Mouse (Mus musculus): ENCODE results near the gene Cd27. TPM values are rescaled to one million over a fixed set of nuclear protein-coding genes. Genes with fewer than 3 reads are reported as not detected.

Gene Cd27
- polyA plus RNA-seq, 1 experiment from 2014 or later, result 2.5 TPM

DNA sequence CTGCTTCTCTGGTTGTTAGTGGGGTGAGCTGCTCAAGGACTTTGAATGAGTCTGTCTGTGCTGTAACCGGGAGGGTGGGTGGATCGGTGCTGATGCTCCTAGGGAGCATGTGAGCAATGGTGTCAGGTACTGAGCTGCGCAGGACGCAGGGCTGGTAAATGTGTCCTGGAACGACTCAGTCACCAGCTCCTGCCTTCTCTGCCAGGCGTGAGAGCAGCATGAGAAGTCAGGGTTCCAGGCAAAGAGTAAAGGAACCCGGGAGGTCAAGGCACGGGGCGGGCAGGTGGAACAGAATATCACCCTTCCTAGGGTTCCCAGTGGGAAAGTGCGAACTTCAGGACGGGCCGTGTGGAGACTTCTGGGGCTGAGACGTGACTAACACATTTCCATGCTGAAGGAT is 29.3 kb upstream of the Cd27 start:
- H3K4me1 ChIP-seq, result no peaks in the 10 kb centered on the region
- no peak for ATAC-seq (ENCODE audit: low FRiP score, low read depth)
- H3K9me3 ChIP-seq, result no peaks in the 10 kb centered on the region
- no peak overlapping the region for H3K9ac ChIP-seq (replicated peaks)
- no peak overlapping the region for H3K4me3 ChIP-seq
- 81% methylated on average over 13 of the region's 13 CpGs for WGBS
- no peak overlapping the region for H3K4me2 ChIP-seq (replicated peaks)
- no peak overlapping the region for H3K27ac ChIP-seq (replicated peaks)
- H3K27me3 ChIP-seq, result peaks cover 5% of the 10 kb centered on the region; the same call in 1 of the 2 replicates
- H3K36me3 ChIP-seq, result no peaks in the 10 kb centered on the region

GRCm38 (mm10) chr6:125265239-125265638 is 28.4 kb upstream of the Cd27 start:
- Histone ChIP-seq H3K36me3 (no peaks in the 10 kb centered on the region), H3K4me1 (no peaks in the 10 kb centered on the region), H3K9me3 (no peaks in the 10 kb centered on the region), H3K4me2 (replicated peaks) (no peak overlapping the region), H3K27me3 (no peaks in the 10 kb centered on the region), H3K27ac (replicated peaks) (no peak overlapping the region), H3K4me3 (no peak overlapping the region), H3K9ac (replicated peaks) (no peak overlapping the region)
- WGBS, result 62% methylated on average over 10 of the region's 10 CpGs
- no peak for ATAC-seq (ENCODE audit: low FRiP score, low read depth)

DNA sequence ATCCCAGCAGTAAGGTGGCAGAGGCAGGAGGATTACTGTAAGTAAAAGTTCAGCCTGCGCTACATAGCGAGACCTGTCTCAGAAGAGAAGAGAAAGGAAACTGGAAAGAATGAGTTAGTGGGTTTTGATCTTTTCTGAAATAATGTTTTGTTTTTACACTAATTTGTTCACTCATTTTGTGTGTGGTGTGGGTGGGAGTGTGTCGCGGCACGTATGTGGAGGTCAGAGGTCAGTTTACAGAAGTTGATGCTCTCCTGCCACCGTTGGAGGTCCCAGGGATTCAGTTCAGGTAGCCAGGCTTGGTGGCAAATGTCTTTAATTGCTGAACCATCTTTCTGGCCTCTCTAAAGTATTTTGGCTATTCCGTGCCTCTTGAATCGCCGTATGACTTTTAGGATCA is 27.4 kb upstream of the Cd27 start:
- Histone ChIP-seq H3K4me1 (no peaks in the 10 kb centered on the region), H3K9me3 (no peaks in the 10 kb centered on the region), H3K27me3 (no peaks in the 10 kb centered on the region), H3K36me3 (no peaks in the 10 kb centered on the region), H3K9ac (replicated peaks) (no peak overlapping the region), H3K4me2 (replicated peaks) (no peak overlapping the region), H3K4me3 (no peak overlapping the region), H3K27ac (replicated peaks) (no peak overlapping the region)
- ATAC-seq (ENCODE audit: low FRiP score, low read depth), result no peak
- 91% methylated on average over 9 of the region's 9 CpGs for WGBS

- Histone ChIP-seq H3K4me2 (replicated peaks) (no peak overlapping the region), H3K36me3 (no peaks in the 10 kb centered on the region), H3K9ac (replicated peaks) (no peak overlapping the region), H3K9me3 (no peaks in the 10 kb centered on the region), H3K4me1 (no peaks in the 10 kb centered on the region), H3K4me3 (no peak overlapping the region), H3K27ac (replicated peaks) (no peak overlapping the region), H3K27me3 (no peaks in the 10 kb centered on the region)
- ATAC-seq (ENCODE audit: low FRiP score, low read depth), result no peak
- 87% methylated on average over 10 of the region's 10 CpGs for WGBS
Measured at GRCm38 (mm10) chr6:125260006-125260555, 23.3 kb upstream of the Cd27 start.

DNA sequence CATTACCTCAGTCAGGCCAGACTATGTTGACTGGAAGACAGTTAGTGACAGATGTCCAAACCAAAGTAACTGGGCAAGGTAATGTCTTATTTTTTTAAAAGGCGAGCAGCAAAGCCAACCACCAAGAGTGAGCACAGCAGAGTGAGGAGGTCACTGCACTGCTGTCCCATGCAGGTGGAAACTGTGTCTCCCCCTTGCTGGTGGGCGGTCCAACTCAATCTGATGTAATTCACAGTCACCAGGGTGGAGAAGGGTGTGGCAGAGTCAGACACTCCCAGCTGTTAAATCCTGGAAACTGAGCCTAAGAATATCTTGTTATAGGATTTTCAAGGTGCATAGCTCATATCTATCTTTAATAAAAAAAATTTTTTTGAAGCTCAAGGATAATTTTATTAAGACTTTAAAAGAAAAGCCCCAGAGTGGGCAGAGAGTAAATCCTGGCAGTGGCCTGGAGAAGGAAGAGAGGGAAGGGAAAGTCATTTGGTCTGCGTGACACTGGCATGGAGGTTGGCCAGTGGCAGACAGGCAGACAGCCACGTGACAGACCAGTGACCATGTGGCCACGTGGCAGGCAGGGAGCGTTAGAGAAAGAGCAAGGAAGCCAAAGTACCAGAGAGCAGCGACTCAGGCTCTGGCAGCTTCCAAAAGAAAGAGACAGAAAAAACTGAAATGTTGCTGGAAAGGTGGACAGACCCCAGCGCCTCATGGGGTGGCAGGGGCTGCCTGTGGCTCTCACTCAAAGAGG is 19.6 kb upstream of the Cd27 start:
- Histone ChIP-seq H3K4me1 (no peaks in the 10 kb centered on the region), H3K9ac (replicated peaks) (no peak overlapping the region), H3K27me3 (no peaks in the 10 kb centered on the region), H3K27ac (replicated peaks) (no peak overlapping the region), H3K9me3 (no peaks in the 10 kb centered on the region), H3K4me3 (no peak overlapping the region), H3K36me3 (no peaks in the 10 kb centered on the region), H3K4me2 (replicated peaks) (no peak overlapping the region)
- WGBS, result 79% methylated on average over 8 of the region's 8 CpGs
- no peak for ATAC-seq (ENCODE audit: low FRiP score, low read depth)

- Histone ChIP-seq H3K9me3 (no peaks in the 10 kb centered on the region), H3K4me1 (no peaks in the 10 kb centered on the region), H3K27ac (replicated peaks) (no peak overlapping the region), H3K36me3 (no peaks in the 10 kb centered on the region), H3K4me3 (no peak overlapping the region), H3K9ac (replicated peaks) (no peak overlapping the region), H3K4me2 (replicated peaks) (no peak overlapping the region), H3K27me3 (no peaks in the 10 kb centered on the region)
- ATAC-seq (ENCODE audit: low FRiP score, low read depth), result no peak
- 85% methylated on average over 7 of the region's 7 CpGs for WGBS
Measured at GRCm38 (mm10) chr6:125255516-125256044, 18.8 kb upstream of the Cd27 start.

DNA sequence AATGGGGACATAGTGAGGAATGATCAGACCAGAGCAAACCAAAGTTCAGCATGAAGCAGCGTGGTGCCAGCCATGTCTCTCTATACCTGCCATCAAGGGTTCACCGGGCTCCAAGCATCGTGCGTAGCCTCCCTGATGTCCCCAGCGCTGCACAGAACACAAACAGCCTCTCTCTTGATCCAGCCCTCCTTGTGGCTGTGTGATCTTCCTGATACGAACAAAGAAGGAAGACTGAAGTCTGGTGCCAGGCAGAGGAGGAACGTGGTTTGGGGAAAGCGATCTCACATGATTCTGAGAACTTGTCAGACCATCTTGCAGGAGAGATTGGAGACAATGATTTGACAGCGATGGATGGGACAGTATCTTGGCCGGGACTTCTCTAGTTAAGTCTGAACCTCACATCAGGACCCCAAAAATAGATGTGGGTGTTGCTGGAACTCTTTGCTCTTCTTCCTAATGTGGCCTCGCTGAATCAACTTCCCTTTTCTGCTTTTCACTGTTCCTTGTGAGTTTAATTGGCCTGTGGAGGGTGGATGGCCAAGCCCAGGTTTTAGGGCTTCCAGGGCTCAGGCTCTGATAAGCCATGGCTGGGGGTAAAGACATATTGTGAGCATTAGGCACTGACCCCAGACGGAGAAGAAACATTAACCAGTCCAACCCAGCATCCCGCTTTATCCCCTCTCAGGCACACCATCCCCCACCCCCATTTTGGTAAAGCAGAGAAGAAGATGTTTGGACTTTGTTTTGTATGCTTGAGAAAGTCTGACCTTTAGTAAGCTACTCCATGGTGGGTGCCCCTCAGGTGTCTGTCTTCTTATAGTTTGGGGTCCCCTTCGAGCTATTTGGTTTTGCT is 17.3 kb upstream of the Cd27 start:
- no peak overlapping the region for H3K4me3 ChIP-seq
- no peaks in the 10 kb centered on the region for H3K36me3 ChIP-seq
- no peak overlapping the region for H3K27ac ChIP-seq (replicated peaks)
- H3K4me2 ChIP-seq (replicated peaks), result no peak overlapping the region
- ATAC-seq (ENCODE audit: low FRiP score, low read depth), result no peak
- H3K4me1 ChIP-seq, result no peaks in the 10 kb centered on the region
- H3K9me3 ChIP-seq, result no peaks in the 10 kb centered on the region
- no peaks in the 10 kb centered on the region for H3K27me3 ChIP-seq
- WGBS, result 82% methylated on average over 14 of the region's 14 CpGs
- no peak overlapping the region for H3K9ac ChIP-seq (replicated peaks)

GRCm38 (mm10) chr6:125252711-125253110 is 15.9 kb upstream of the Cd27 start:
- WGBS, result 93% methylated on average over 8 of the region's 8 CpGs
- Histone ChIP-seq H3K27me3 (no peaks in the 10 kb centered on the region), H3K4me1 (no peaks in the 10 kb centered on the region), H3K36me3 (no peaks in the 10 kb centered on the region), H3K4me2 (replicated peaks) (no peak overlapping the region), H3K4me3 (no peak overlapping the region), H3K9me3 (no peaks in the 10 kb centered on the region), H3K9ac (replicated peaks) (no peak overlapping the region), H3K27ac (replicated peaks) (no peak overlapping the region)
- ATAC-seq (ENCODE audit: low FRiP score, low read depth), result no peak

DNA sequence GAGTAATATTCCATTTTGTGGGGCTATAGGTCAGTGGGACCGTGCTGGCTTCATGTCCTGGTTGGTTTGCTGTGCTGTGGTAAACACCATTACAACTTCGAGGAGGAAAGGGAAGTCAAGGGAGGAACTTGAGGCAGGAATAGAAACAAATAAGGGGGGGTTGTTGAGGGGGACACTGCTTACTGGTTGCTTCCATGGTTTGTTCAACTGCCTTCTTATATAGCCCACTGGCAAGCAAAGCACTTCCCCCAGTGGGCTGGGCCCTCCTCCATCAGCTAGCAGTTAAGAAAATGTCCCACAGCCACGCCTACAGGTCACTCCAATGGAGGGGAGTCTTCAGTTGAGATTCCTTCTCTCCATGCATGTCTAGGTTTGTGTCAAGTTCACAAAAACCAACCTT is 15.5 kb upstream of the Cd27 start:
- Histone ChIP-seq H3K4me3 (no peak overlapping the region), H3K9ac (replicated peaks) (no peak overlapping the region), H3K4me2 (replicated peaks) (no peak overlapping the region), H3K4me1 (no peaks in the 10 kb centered on the region), H3K36me3 (no peaks in the 10 kb centered on the region), H3K9me3 (no peaks in the 10 kb centered on the region), H3K27ac (replicated peaks) (no peak overlapping the region), H3K27me3 (no peaks in the 10 kb centered on the region)
- ATAC-seq (ENCODE audit: low FRiP score, low read depth), result no peak
- 90% methylated on average over 3 of the region's 3 CpGs for WGBS

DNA sequence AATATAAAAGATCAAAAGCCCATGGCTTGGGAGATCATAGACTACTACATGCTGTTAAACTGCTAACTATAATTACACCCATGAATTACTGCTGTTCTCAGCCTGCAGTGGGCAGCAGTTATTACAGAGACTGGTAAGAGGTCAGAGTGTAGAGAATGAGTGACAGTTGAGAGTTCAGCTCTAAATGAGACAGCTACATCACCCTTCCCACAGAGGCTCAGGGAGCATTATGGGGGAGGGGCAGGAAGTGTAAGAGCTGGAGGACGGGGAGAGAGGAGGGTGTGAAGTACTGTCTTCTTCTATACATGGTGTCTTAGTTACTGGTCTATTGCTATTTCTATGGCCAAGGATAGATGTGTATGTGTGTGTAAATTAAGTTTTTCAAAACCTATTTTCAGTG is 7.7 kb upstream of the Cd27 start:
- no peak for ATAC-seq (ENCODE audit: low FRiP score, low read depth)
- H3K4me1 ChIP-seq, result no peaks in the 10 kb centered on the region
- no peak overlapping the region for H3K4me3 ChIP-seq
- H3K4me2 ChIP-seq (replicated peaks), result no peak overlapping the region
- H3K27ac ChIP-seq (replicated peaks), result no peak overlapping the region
- 56% methylated on average over 1 of the region's 1 CpGs for WGBS
- H3K9ac ChIP-seq (replicated peaks), result no peak overlapping the region
- H3K9me3 ChIP-seq, result no peaks in the 10 kb centered on the region
- no peaks in the 10 kb centered on the region for H3K36me3 ChIP-seq
- H3K27me3 ChIP-seq, result no peaks in the 10 kb centered on the region

- H3K36me3 ChIP-seq, result no peaks in the 10 kb centered on the region
- no peak for ATAC-seq (ENCODE audit: low FRiP score, low read depth)
- no peak overlapping the region for H3K4me3 ChIP-seq
- H3K9ac ChIP-seq (replicated peaks), result no peak overlapping the region
- peaks cover 2% of the 10 kb centered on the region; the same call in 1 of the 2 replicates for H3K4me1 ChIP-seq
- no peak overlapping the region for H3K4me2 ChIP-seq (replicated peaks)
- no peak overlapping the region for H3K27ac ChIP-seq (replicated peaks)
- no peaks in the 10 kb centered on the region for H3K27me3 ChIP-seq
- no peaks in the 10 kb centered on the region for H3K9me3 ChIP-seq
- WGBS, result 85% methylated on average over 8 of the region's 8 CpGs
Measured at GRCm38 (mm10) chr6:125241566-125241965, 4.8 kb upstream of the Cd27 start.

- H3K27ac ChIP-seq (replicated peaks), result no peak overlapping the region
- H3K9me3 ChIP-seq, result no peaks in the 10 kb centered on the region
- peaks cover 7% of the 10 kb centered on the region; the same call in 1 of the 2 replicates for H3K4me1 ChIP-seq
- H3K9ac ChIP-seq (replicated peaks), result no peak overlapping the region
- H3K36me3 ChIP-seq, result no peaks in the 10 kb centered on the region
- no peaks in the 10 kb centered on the region for H3K27me3 ChIP-seq
- H3K4me3 ChIP-seq, result no peak overlapping the region
- no peak overlapping the region for H3K4me2 ChIP-seq (replicated peaks)
- no peak for ATAC-seq (ENCODE audit: low FRiP score, low read depth)
- WGBS, result 86% methylated on average over 5 of the region's 5 CpGs
Measured at GRCm38 (mm10) chr6:125240617-125241016, 3.8 kb upstream of the Cd27 start.
